Mouse (Mus musculus) erythroblast, embryonic 14.5 days (primary cell): ENCODE results near the gene Tagln3.

ENCODE experiments used
- GATA1 ChIP-seq: IDR thresholded peaks from 2 replicates; pipeline ENCODE4 v1.6.1; 2012; ENCODE audit warnings: low read length, inconsistent platforms, mixed read lengths
- TAL1 ChIP-seq: IDR thresholded peaks from 3 replicates; pipeline ENCODE4 v1.6.1; 2012; ENCODE audit warnings: low read length, inconsistent platforms, mixed read lengths

- TF ChIP-seq GATA1 (no peak), TAL1 (no peak)
Measured at GRCm38 (mm10) chr16:45736724-45737123, 12.3 kb upstream of the Tagln3 start.
